Mouse (Mus musculus) liver, embryonic 16.5 days (tissue): Measurements from ENCODE around the gene Senp2. TPM values are rescaled to one million over a fixed set of nuclear protein-coding genes. Genes with fewer than 3 reads are reported as not detected.
A peak's percentile ranks its signal among the peaks of the same experiment; 100 is the strongest.

Experiments
- ATAC-seq: fragments of 200-750 bp; cut with Nextera tagmentation; 2 replicates; pipeline ENCODE4 v1.8.0; 2017; ENCODE audit warnings: low read depth, mild to moderate bottlenecking, moderate number of reproducible peaks, moderate library complexity
- H3K27ac ChIP-seq: fragments of 300-500 bp; sonication (generic); 2 replicates; pipeline ENCODE4 v1.5.1; 2014; ENCODE audit warnings: mild to moderate bottlenecking, low read length
- H3K27me3 ChIP-seq: fragments of 300-500 bp; sonication (generic); 2 replicates; pipeline ENCODE4 v1.6.1; 2014; ENCODE audit warnings: low read depth, low read length, mixed read lengths; ENCODE audit not compliant: control insufficient read depth, insufficient read depth
- H3K36me3 ChIP-seq: fragments of 300-500 bp; sonication (generic); 2 replicates; pipeline ENCODE4 v1.6.1; 2014; ENCODE audit warnings: mild to moderate bottlenecking; ENCODE audit not compliant: control insufficient read depth, insufficient read depth
- H3K4me1 ChIP-seq: fragments of 300-500 bp; sonication (generic); 2 replicates; pipeline ENCODE4 v1.6.1; 2014; ENCODE audit warnings: low read depth, low read length, mixed read lengths; ENCODE audit not compliant: control insufficient read depth
- H3K4me2 ChIP-seq: fragments of 300-500 bp; sonication (generic); 2 replicates; pipeline ENCODE4 v1.6.1; 2014; ENCODE audit warnings: low read depth, low read length, mixed read lengths
- H3K4me3 ChIP-seq: fragments of 300-500 bp; sonication (generic); 2 replicates; pipeline ENCODE4 v1.5.1; 2014; ENCODE audit warnings: low read depth, mild to moderate bottlenecking, low read length
- H3K9ac ChIP-seq: fragments of 300-500 bp; sonication (generic); 2 replicates; pipeline ENCODE4 v1.6.1; 2014; ENCODE audit warnings: low read depth, low read length
- H3K9me3 ChIP-seq: fragments of 300-500 bp; sonication (generic); replicated peaks from 2 replicates; pipeline ENCODE4 v1.6.1; 2016; ENCODE audit warnings: low read length; ENCODE audit not compliant: control insufficient read depth
- WGBS: fragments of 180-500 bp; shearing (Covaris S2); extraction: QIAGEN DNeasy Blood & Tissue Kit; methylation state at CpG from one replicate; pipeline ENCODE4 v1.1.7; 2014; ENCODE audit not compliant: insufficient replicate concordance; 5-methylcytosine and 5-hydroxymethylcytosine counted together
- polyA plus RNA-seq: library from polyadenylated mRNA; unstranded; fragments of >200 nt; fragmentation: Nextera tagmentation; extraction: Ambion mirVana; gene quantifications from 2 replicates; pipeline ENCODE4 v1.2.1, GENCODE M21; 2015

Senp2 gene
- polyA plus RNA-seq: 30.2 and 30.9 TPM in 2 replicates

DNA sequence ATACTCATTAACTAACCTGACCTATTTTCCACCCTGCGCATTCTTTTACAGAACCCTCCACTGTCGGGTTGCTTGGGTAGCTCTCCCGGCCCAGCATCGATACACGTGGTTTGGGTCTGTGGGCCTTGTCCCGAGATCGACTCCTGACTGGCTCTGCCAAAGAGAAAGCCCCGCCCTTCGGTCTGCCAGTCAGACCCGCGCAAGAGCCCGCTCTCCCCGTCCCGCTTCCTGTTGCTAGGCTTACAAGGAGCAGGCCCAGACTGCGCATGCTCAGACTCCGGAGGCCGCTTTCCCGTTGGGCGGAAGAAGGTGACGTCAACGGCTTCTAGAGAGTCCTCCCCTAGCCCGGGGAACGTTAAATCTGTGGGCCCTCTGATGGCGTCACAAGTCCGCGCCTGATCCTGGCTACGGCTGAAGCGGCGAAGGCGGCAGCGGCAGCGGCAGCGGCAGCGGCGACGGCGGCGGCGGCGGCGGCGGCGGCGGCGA lies at the start of gene Senp2:
Senp2 (plus strand) TSS at position 386 of the 486 bp plus-strand sequence.
- Histone ChIP-seq H3K4me2 (peak within 1 kb of the TSS; percentile 80), H3K4me3 (peak within 1 kb of the TSS; percentile 99), H3K36me3 (peaks cover 5% of the 10 kb centered on the region), H3K9ac (peak within 1 kb of the TSS; percentile 99), H3K9me3 (no peaks in the 10 kb centered on the region), H3K27ac (peak within 1 kb of the TSS; percentile 94), H3K27me3 (no peaks in the 10 kb centered on the region), H3K4me1 (peaks cover 25% of the 10 kb centered on the region)
- under 1% methylated on average over 43 of the region's 45 CpGs for WGBS
- peak; percentile 94 for ATAC-seq

- no peak overlapping the region for H3K27ac ChIP-seq
- H3K4me1 ChIP-seq: no peaks in the 10 kb centered on the region
- no peak overlapping the region for H3K9ac ChIP-seq
- H3K4me3 ChIP-seq: no peak overlapping the region
- H3K36me3 ChIP-seq: no peaks in the 10 kb centered on the region
- H3K27me3 ChIP-seq: no peaks in the 10 kb centered on the region
- WGBS: 55% methylated on average over 3 of the region's 3 CpGs
- no peaks in the 10 kb centered on the region for H3K9me3 ChIP-seq
- no peak for ATAC-seq
- H3K4me2 ChIP-seq: no peak overlapping the region
Observed at GRCm38 (mm10) chr16:21965576-21965975, 43.7 kb upstream of the Senp2 start.

GRCm38 (mm10) chr16:21969874-21970273 lies 39.4 kb upstream of the Senp2 start:
- no peak overlapping the region for H3K27ac ChIP-seq
- no peaks in the 10 kb centered on the region for H3K36me3 ChIP-seq
- no peaks in the 10 kb centered on the region for H3K9me3 ChIP-seq
- no peak overlapping the region for H3K4me3 ChIP-seq
- no peak overlapping the region for H3K4me2 ChIP-seq
- ATAC-seq: no peak
- H3K27me3 ChIP-seq: no peaks in the 10 kb centered on the region
- 67% methylated on average over 5 of the region's 5 CpGs for WGBS
- no peak overlapping the region for H3K9ac ChIP-seq
- H3K4me1 ChIP-seq: no peaks in the 10 kb centered on the region

DNA sequence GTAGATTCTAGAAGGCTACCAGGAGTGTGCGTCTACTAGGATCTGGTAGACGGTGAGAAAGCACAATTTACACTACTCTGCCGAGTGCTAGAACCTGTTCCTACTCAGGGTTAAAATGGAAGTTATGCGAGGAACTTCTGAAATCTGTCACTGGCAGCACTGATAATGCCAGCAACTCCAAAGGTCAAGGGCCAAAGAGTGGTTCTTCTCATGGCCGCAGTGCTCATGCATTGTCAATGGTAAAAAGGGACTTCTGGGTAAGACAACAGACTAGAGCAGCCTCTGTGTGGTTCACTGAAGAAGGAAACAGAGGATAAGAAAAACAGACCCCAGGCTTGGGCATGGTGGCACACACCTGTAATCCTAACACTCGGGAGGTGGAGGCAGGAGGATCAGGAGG lies 38.7 kb upstream of the Senp2 start:
- WGBS: 62% methylated on average over 6 of the region's 6 CpGs
- H3K27ac ChIP-seq: no peak overlapping the region
- ATAC-seq: no peak
- no peak overlapping the region for H3K4me2 ChIP-seq
- H3K27me3 ChIP-seq: peaks cover 2% of the 10 kb centered on the region
- H3K4me1 ChIP-seq: no peaks in the 10 kb centered on the region
- H3K9me3 ChIP-seq: no peaks in the 10 kb centered on the region
- H3K36me3 ChIP-seq: no peaks in the 10 kb centered on the region
- H3K4me3 ChIP-seq: no peak overlapping the region
- H3K9ac ChIP-seq: no peak overlapping the region

DNA sequence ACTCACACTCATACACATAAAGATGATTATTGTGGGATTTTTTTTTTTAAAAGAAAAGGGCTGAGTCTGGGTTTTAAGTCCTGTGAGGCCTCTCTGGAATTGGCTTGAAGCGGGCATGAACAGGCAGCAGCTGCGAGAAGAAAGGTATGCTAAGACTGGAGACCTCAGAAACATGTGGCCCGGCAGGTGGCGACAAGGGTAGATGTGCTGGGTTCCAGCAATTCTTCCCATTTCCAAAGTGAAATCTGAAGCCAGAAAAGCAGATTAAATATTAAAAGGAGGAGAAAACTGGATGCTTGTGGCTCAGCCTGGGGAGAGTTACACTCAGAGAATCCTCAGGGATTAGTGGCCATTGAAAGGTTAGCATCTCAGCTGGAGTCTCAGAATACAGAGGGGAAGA lies 37.8 kb upstream of the Senp2 start:
- H3K4me1 ChIP-seq: no peaks in the 10 kb centered on the region
- peaks cover 11% of the 10 kb centered on the region for H3K27me3 ChIP-seq
- H3K36me3 ChIP-seq: no peaks in the 10 kb centered on the region
- WGBS: 67% methylated on average over 4 of the region's 4 CpGs
- H3K9ac ChIP-seq: no peak overlapping the region
- no peak overlapping the region for H3K27ac ChIP-seq
- H3K4me3 ChIP-seq: no peak overlapping the region
- no peaks in the 10 kb centered on the region for H3K9me3 ChIP-seq
- ATAC-seq: no peak
- H3K4me2 ChIP-seq: no peak overlapping the region

- Histone ChIP-seq H3K9ac (no peak overlapping the region), H3K27ac (no peak overlapping the region), H3K27me3 (peaks cover 11% of the 10 kb centered on the region), H3K4me2 (no peak overlapping the region), H3K36me3 (no peaks in the 10 kb centered on the region), H3K4me1 (no peaks in the 10 kb centered on the region), H3K4me3 (no peak overlapping the region), H3K9me3 (no peaks in the 10 kb centered on the region)
- no peak for ATAC-seq
- 13% methylated on average over 16 of the region's 16 CpGs for WGBS
Observed at GRCm38 (mm10) chr16:21976203-21976602, 33.1 kb upstream of the Senp2 start.

DNA sequence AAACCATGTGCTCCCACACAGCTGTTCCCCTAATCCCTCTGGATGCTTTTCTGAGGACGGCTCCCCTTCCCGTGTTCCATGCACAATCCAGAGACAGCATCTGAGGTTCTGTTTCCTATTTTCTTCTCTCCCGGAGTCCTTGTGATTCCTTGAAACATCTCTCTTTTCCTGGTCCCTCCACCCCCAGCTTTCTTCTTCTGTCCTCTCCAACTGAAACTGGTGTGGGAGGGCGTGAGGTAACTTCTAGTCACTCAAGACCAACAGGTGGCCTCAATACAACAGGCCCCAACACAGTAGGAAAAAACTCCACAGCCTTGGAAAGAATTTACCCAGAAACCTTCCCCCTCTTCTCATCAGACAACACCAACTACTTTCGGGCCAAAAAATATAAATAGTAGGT lies 31.9 kb upstream of the Senp2 start:
- H3K4me3 ChIP-seq: no peak overlapping the region
- no peak overlapping the region for H3K27ac ChIP-seq
- no peak for ATAC-seq
- H3K36me3 ChIP-seq: no peaks in the 10 kb centered on the region
- no peaks in the 10 kb centered on the region for H3K4me1 ChIP-seq
- no peak overlapping the region for H3K9ac ChIP-seq
- no peaks in the 10 kb centered on the region for H3K9me3 ChIP-seq
- peaks cover 11% of the 10 kb centered on the region for H3K27me3 ChIP-seq
- 60% methylated on average over 5 of the region's 5 CpGs for WGBS
- no peak overlapping the region for H3K4me2 ChIP-seq

- H3K27ac ChIP-seq: no peak overlapping the region
- ATAC-seq: no peak
- no peaks in the 10 kb centered on the region for H3K27me3 ChIP-seq
- H3K9me3 ChIP-seq: no peaks in the 10 kb centered on the region
- H3K4me1 ChIP-seq: no peaks in the 10 kb centered on the region
- no peaks in the 10 kb centered on the region for H3K36me3 ChIP-seq
- H3K4me3 ChIP-seq: no peak overlapping the region
- H3K9ac ChIP-seq: no peak overlapping the region
- WGBS: 82% methylated on average over 9 of the region's 9 CpGs
- H3K4me2 ChIP-seq: no peak overlapping the region
Observed at GRCm38 (mm10) chr16:21983146-21983545, 26.1 kb upstream of the Senp2 start.

DNA sequence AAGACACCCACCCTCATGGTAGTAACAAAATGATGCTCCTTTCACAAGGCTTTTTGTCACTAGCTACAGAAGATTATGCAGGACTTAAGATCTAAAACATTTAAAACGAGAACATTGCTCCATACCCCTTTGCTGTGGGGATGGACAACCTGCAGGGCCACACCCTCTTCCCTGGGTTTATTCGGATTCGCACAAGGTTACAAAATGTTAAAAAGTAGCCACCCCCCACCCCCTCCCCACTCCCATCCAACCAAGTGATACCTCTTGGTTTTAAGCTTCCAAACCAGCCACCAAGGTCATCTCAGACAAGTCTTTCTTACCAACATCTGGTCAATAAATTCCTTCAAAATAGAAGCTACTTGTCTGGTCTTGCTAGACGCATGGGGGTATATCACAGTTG lies 25.7 kb upstream of the Senp2 start:
- Histone ChIP-seq H3K9me3 (no peaks in the 10 kb centered on the region), H3K27me3 (no peaks in the 10 kb centered on the region), H3K9ac (no peak overlapping the region), H3K4me3 (no peak overlapping the region), H3K27ac (no peak overlapping the region), H3K4me1 (no peaks in the 10 kb centered on the region), H3K4me2 (no peak overlapping the region), H3K36me3 (no peaks in the 10 kb centered on the region)
- 77% methylated on average over 4 of the region's 4 CpGs for WGBS
- no peak for ATAC-seq
